Mouse (Mus musculus) cerebellum, postnatal 25 days (tissue): ENCODE measurements at regions not wholly inside any gene's neighbourhood (a gene's known extent, or its start where the extent isn't known, plus 50 kb on each side); places are given as distances from the start of the nearest gene placed in this dataset.

Experiments used
- DNase-seq, 2 experiments: peaks; one replicate each; pipeline ENCODE4 v3.0.0; 2021; ENCODE audit warnings: mixed read lengths in 2 of 2

GRCm38 (mm10) chr3:23601469-23601868 lies 1525.0 kb downstream of the Tbl1xr1 start:
- DNase-seq: no peak

GRCm38 (mm10) chr3:23610054-23610453 lies 1533.6 kb downstream of the Tbl1xr1 start:
- no peak for DNase-seq

- DNase-seq: no peak
Observed at GRCm38 (mm10) chr3:23658585-23659252, 1485.3 kb downstream of the Naaladl2 start.

GRCm38 (mm10) chr3:23706748-23707147 lies 1437.3 kb downstream of the Naaladl2 start:
- DNase-seq: no peak
